Mouse (Mus musculus): ENCODE data around the gene Tmem170b. TPM values are rescaled to one million over a fixed set of nuclear protein-coding genes. Genes with fewer than 3 reads are reported as not detected.

Gene Tmem170b
- polyA plus RNA-seq, 1 experiment from 2014 or later = 51.5 TPM

Other genes starting within 250 kb of the Tmem170b start
- 13.3 and 16.5 TPM in 2 replicates for gene Nedd9, start 118.5 kb upstream of the Tmem170b start, polyA plus RNA-seq (2015; fragmentation: Nextera tagmentation; extraction: Ambion mirVana)
- gene Adtrp, start 241.8 kb downstream of the Tmem170b start, polyA plus RNA-seq (2015; fragmentation: Nextera tagmentation; extraction: Ambion mirVana) = not detected in 2 replicates